Mouse (Mus musculus) left cerebral cortex, adult 2 months (tissue): ENCODE results near the gene Ttc29. TPM values are rescaled to one million over a fixed set of nuclear protein-coding genes. Genes with fewer than 3 reads are reported as not detected.

Experiments used
- DNase-seq, 2 experiments: peaks; one replicate each; pipeline ENCODE4 v3.0.0; 2021 to 2022; ENCODE audit warnings: low spot score in 2 of 2, mixed read lengths in 1 of 2; ENCODE audit errors: extremely low spot score in 1 of 2
- H3K27ac ChIP-seq: fragments of 200-600 bp; 2 replicates; pipeline ENCODE4 v1.8.1; 2022
- H3K4me3 ChIP-seq: fragments of 200-600 bp; 2 replicates; pipeline ENCODE4 v1.8.1; 2022
- CTCF ChIP-seq: fragments of 200-600 bp; IDR thresholded peaks from 2 replicates; pipeline ENCODE4 v1.8.1; 2022; ENCODE audit warnings: antibody characterized with exemption, mild to moderate bottlenecking, moderate library complexity
- intact Hi-C: fragments of 180-260 bp; cut with DNase I; formaldehyde crosslinking; loops from one replicate; pipeline ENCODE4 v1.15.1; 2025
- total RNA-seq, 2 experiments: library from RNA; stranded (reverse); gene quantifications; 2 replicates each; pipeline ENCODE4 v1.2.3; 2021

Gene Ttc29
- total RNA-seq, 2 experiments from 2014 or later: 0.14 TPM; not detected in 1

DNA sequence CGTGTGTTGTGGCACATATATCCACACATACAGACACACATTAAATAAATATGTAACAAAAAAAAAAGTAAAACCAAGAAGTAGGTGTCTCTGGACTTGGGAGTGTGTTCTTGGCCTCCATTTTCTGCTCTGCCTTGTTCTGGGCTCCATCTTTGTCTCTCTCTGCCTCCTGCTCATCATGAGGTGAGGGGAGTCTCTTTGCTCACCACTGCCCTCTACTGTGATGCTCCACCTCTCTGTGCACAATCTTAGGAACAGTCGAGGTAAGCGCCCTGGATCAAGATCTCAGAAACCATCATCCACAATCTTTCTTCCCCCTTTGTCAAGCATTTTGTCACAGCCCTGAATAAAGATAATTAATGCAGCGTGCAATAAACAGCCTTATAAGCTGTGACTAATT, 72.3 kb downstream of the Ttc29 start:
- TF ChIP-seq CTCF: no peak; the same call in 1 of the 2 replicates
- intact Hi-C loops: no loop called here
- Histone ChIP-seq H3K4me3 (no peak overlapping the region), H3K27ac (no peak overlapping the region)
- no peak for DNase-seq

DNA sequence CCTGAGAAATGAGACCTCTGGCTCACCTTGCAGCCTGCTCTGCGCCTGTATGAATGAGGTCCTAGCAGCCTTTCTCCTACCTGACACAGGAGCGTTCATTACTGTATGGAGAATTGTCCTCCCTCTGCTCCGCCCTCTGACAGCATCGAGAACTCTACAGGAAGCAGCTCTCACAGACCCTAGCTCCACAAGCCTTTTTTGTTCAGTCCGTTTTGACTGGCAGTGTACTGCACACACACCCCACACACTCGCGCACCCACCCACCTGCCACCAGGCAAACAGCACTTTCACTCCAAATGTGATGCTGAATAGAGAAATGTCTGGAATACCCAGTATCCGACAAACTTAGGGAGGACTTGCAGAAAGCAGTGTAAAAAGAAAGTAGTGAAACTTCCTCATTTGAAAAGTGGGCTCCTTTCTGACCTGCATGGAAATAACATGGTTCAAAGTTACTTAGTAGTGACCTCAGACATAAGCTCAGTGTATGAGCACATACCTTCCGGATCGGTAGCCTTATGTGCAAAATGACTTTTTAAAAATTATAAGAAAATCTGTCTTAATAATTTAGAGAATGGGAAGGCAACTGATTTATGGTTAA, 76.4 kb downstream of the Ttc29 start:
- Histone ChIP-seq H3K27ac (no peak overlapping the region), H3K4me3 (no peak overlapping the region)
- DNase-seq: peak in 1 of 2 experiments; percentile 11
- intact Hi-C loops: no loop called here
- TF ChIP-seq CTCF: no peak

DNA sequence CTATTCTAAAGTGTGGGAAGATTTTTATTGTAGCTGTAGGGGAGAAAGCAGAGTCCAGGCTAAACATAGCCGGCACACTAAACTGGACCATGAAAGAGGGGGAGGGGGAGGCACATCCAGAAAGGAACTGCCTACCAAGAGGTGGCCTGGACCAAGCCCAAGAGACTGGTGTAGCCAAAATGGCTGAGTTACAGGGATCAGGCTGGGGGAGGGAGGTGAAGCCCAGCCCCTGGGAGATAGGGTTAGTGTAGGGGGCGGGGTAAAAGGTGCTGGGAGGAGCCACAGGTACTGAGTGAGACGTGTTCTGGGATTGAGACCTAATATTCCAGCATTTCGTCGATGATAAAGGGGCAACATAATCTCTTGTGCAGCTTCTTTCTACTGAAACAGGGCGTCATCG, 77.2 kb downstream of the Ttc29 start:
- intact Hi-C loops: no loop called here
- H3K4me3 ChIP-seq: no peak overlapping the region
- DNase-seq: no peak
- no peak overlapping the region for H3K27ac ChIP-seq
- no peak for TF ChIP-seq CTCF

DNA sequence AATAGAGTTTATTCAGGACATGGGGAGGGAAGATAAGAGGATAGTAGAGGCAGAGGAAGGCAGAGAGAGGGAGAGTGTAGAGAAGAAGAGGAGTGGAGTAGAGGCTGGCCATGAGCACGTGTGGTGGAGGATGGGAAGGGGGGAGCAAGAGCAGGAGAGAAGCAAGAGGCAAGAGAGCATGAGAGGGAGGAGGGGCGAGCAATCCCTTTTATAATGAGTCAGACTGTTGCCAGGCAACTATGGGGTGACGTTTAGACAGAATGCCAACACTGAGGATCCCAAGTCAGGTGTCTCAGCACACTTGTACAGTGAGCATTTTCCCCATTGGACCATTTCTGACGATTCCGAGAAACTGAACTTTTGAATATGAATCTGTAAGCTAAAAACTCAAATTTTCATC, 82.4 kb downstream of the Ttc29 start:
- TF ChIP-seq CTCF: no peak
- intact Hi-C loops: no loop called here
- Histone ChIP-seq H3K4me3 (no peak overlapping the region), H3K27ac (no peak overlapping the region)
- DNase-seq: no peak

- no peak for TF ChIP-seq CTCF
- intact Hi-C loops: no loop called here
- DNase-seq: no peak
- no peak overlapping the region for H3K27ac ChIP-seq
- no peak overlapping the region for H3K4me3 ChIP-seq
Observed at GRCm38 (mm10) chr8:78303579-78303978, 90.5 kb downstream of the Ttc29 start.

DNA sequence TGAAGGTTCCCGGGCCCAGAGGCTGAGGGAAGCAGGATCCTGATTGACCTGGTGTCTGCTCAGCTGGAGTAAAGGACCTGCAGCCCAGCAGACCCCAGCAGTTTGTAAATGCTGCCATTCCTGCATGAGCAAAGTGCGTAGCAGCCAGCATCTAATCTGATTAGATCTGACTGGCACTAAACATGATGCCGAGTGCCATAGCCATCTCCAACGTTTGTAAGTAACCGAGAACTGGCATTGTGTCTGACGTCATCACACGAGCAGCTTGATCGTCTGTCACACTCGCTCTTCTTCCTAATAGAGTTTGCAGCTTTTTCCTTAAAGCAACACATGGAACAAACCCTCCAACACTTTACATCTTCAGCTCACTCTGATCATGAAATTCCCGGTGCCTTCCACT, 93.5 kb downstream of the Ttc29 start:
- intact Hi-C loops: no loop called here
- DNase-seq: no peak
- no peak for TF ChIP-seq CTCF
- H3K4me3 ChIP-seq: no peak overlapping the region
- no peak overlapping the region for H3K27ac ChIP-seq

DNA sequence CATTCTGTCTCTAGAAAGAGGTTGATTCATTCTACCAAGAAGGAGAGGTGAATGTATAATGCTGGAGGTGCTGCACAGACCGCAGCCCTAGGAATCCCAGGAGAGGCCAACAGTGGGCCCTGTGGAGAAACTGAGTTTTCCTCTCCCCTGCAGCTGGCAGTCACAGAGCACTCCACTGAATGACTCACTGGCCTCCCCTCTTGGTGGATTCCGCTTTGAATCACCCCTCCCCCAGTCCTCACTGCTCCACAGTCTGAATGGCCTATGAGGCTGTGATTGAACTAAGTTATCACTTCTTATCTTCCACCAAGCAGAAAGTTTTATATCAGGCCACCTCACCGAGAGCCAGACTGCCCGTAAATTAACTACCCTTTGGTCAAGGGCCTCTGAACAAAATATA, 94.0 kb downstream of the Ttc29 start:
- no peak for TF ChIP-seq CTCF
- no peak overlapping the region for H3K4me3 ChIP-seq

GRCm38 (mm10) chr8:78309539-78309938, 96.4 kb downstream of the Ttc29 start:
- no peak overlapping the region for H3K27ac ChIP-seq
- intact Hi-C loops: no loop called here
- DNase-seq: no peak

More for the DNA sequence above, 94.0 kb downstream of the Ttc29 start:
- H3K27ac ChIP-seq: no peak overlapping the region
- intact Hi-C loops: no loop called here
- no peak for DNase-seq

DNA sequence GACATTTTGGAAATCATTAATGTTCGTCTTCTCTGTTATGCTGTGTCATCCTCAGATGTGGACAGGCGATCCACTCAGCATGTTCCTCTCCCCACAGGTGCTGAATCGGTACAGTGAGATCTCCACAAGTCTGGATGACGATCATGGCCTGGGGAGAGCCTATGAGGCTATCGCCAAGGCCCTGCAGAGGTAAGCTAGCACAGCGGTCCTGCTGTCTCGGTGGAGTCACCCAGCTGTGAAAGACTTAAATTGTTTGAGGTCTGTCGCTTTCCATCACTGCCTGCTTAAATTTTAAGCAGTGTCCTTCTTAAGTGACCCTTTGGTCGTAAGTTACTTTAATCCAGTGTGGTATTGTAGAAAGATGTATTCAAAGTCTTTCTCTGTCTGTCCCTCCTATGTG, 102.5 kb downstream of the Ttc29 start:
- DNase-seq: no peak
- no peak overlapping the region for H3K4me3 ChIP-seq
- TF ChIP-seq CTCF: no peak

More at GRCm38 (mm10) chr8:78309539-78309938, 96.4 kb downstream of the Ttc29 start:
- no peak for TF ChIP-seq CTCF
- no peak overlapping the region for H3K4me3 ChIP-seq

DNA sequence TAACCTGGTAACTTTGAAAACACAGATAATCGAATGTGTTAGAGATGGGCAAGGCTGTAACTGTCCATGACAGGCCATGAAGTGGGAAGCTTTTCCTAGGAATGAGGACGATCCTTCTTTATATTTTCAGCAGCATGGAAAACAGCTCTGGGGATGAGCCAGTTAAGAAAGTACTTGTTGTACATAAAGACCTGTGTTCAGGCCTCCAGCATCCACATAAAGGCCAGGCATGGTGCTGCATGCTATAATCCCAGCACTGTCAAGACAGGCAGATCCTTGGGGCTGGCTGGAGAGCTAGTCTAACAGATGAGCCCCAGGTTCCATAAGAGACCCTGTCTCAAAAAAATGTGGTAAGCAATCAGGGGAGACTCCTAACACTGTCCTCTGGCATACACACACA, 104.6 kb downstream of the Ttc29 start:
- no peak for DNase-seq
- no peak for TF ChIP-seq CTCF
- intact Hi-C loops: no loop called here
- Histone ChIP-seq H3K27ac (no peak overlapping the region), H3K4me3 (no peak overlapping the region)

More for the DNA sequence above, 102.5 kb downstream of the Ttc29 start:
- intact Hi-C loops: no loop called here
- no peak overlapping the region for H3K27ac ChIP-seq

- Histone ChIP-seq H3K4me3 (no peak overlapping the region), H3K27ac (no peak overlapping the region)
- intact Hi-C loops: no loop called here
- DNase-seq: no peak
- TF ChIP-seq CTCF: no peak
Observed at GRCm38 (mm10) chr8:78323391-78323790, 110.3 kb downstream of the Ttc29 start.

DNA sequence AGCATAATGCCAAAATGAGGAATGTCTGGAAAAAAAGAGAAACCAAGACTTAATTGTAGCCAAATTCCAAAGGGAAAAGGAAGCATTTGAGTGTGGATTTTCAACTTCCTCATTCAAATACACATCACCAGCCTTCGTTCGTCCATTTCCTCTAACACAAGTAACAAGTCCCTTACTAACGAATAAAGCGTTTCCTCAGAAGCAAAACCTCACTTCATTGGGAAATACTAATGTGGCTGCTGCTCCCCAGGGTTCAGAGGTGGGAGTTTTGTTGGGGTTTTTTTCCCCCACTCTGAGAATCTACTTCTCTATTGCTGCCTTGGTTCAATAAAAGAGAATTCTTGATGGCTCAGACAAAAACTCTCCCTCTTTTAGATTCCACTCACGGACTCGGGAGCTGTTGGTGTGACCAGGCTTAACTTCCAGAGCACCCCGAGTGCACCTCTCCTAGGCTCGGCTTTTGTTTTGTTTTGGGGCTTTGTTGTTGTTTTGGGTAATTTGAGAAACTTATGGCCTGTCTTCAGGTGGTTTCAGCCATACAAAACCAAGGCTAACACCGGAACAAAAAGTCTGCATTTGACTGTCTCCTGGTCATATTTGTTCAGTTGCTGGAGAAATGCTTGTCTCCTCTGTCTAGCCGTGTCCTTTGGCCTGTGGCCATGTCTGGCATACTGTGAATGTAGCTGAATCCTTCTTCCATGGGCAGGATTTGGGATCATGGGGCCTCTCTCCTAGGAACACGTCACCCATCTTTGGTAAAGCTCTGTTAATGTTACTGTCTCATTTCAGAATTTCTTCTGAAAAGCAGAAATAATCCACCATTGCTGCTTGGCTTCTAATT, 127.8 kb downstream of the Ttc29 start:
- peak in 1 of 2 experiments; percentile 16 for DNase-seq
- Histone ChIP-seq H3K4me3 (no peak overlapping the region), H3K27ac (peak overlapping the region; percentile 24; the same call in 1 of the 2 replicates)
- no peak for TF ChIP-seq CTCF
- intact Hi-C loops: no loop called here
